Comparison of ENCODE assay signal across 8 mouse cellular contexts in genomic region chr2:43613571-43613970, GRCm38 (mm10). TPM values are rescaled to one million over a fixed set of nuclear protein-coding genes. Genes with fewer than 3 reads are reported as not detected.
DNase-seq lines count a peak whose midpoint lies in the region; ATAC-seq lines count a peak whose summit lies in the region.
"Had no signal": no experiment of that assay in that cellular context is flagged by ENCODE, and none has a peak within 500 bp of the region (broad histone marks: within the 10 kb centered on the region; RNA-seq: fewer than 3 reads in every experiment).

No protein-coding gene starts in this region.

- H3K4me1 ChIP-seq in liver, embryonic 11.5 days (replicated peaks; ENCODE audit: control insufficient read depth, insufficient read depth, low read length): no peaks in the 10 kb centered on the region
- H3K4me1 ChIP-seq in embryonic facial prominence, embryonic 11.5 days (ENCODE audit: control insufficient read depth, insufficient read depth, low read length): no peaks in the 10 kb centered on the region
- H3K4me1 ChIP-seq: embryonic facial prominence, embryonic 15.5 days had no signal

- no peak overlapping the region for H3K9ac ChIP-seq in liver, embryonic 11.5 days (ENCODE audit: low read depth, low read length)
- no peak overlapping the region for H3K9ac ChIP-seq in embryonic facial prominence, embryonic 11.5 days (replicated peaks; ENCODE audit: low read length)
- H3K9ac ChIP-seq: embryonic facial prominence, embryonic 15.5 days had no signal

- WGBS in liver, embryonic 11.5 days: 13% methylated on average over 6 of the region's 6 CpGs
- 8% methylated on average over 6 of the region's 6 CpGs for WGBS in embryonic facial prominence, embryonic 11.5 days

- H3K27ac ChIP-seq in liver, embryonic 11.5 days (ENCODE audit: low read depth, low read length): no peak overlapping the region
- no peak overlapping the region for H3K27ac ChIP-seq in embryonic facial prominence, embryonic 11.5 days (replicated peaks; ENCODE audit: low read depth, low read length)
- H3K27ac ChIP-seq: embryonic facial prominence, embryonic 15.5 days had no signal

- no peak overlapping the region for H3K4me2 ChIP-seq in liver, embryonic 11.5 days
- no peak overlapping the region for H3K4me2 ChIP-seq in embryonic facial prominence, embryonic 11.5 days (ENCODE audit: low read depth, low read length)
- H3K4me2 ChIP-seq: embryonic facial prominence, embryonic 15.5 days had no signal

- no peaks in the 10 kb centered on the region for H3K27me3 ChIP-seq in liver, embryonic 11.5 days (replicated peaks; ENCODE audit: control insufficient read depth, insufficient read depth, low read length)
- no peaks in the 10 kb centered on the region for H3K27me3 ChIP-seq in embryonic facial prominence, embryonic 11.5 days (ENCODE audit: control insufficient read depth, insufficient read depth, low read length)
- H3K27me3 ChIP-seq: embryonic facial prominence, embryonic 15.5 days had no signal

- DNase-seq in liver (peak; percentile 50), adipocyte (ENCODE audit: low spot score) (peak; percentile 27)
- DNase-seq in liver, embryonic 11.5 days (ENCODE audit: low spot score): no peak
- DNase-seq in embryonic facial prominence, embryonic 11.5 days (ENCODE audit: low spot score): peak; percentile 89
- peak; percentile 72 for DNase-seq in retina, postnatal 1 day
- DNase-seq in cerebellum, adult 9-10 months: no peak
- no peak for DNase-seq in layer of hippocampus, postnatal 25 days (ENCODE audit: extremely low spot score in 1 of 2, low spot score in 1 of 2)

- no peak for ATAC-seq in liver, embryonic 11.5 days (replicated peaks; ENCODE audit: low FRiP score)
- no peak for ATAC-seq in embryonic facial prominence, embryonic 11.5 days (replicated peaks; ENCODE audit: insufficient number of reproducible peaks, low FRiP score, low TSS enrichment, low read depth)

- no peaks in the 10 kb centered on the region for H3K36me3 ChIP-seq in liver, embryonic 11.5 days (ENCODE audit: control insufficient read depth, insufficient read depth, low read length)
- H3K36me3 ChIP-seq in embryonic facial prominence, embryonic 11.5 days (replicated peaks; ENCODE audit: control insufficient read depth, insufficient read depth, low read depth, low read length): no peaks in the 10 kb centered on the region
- H3K36me3 ChIP-seq: embryonic facial prominence, embryonic 15.5 days had no signal

- no peaks in the 10 kb centered on the region for H3K9me3 ChIP-seq in liver, embryonic 11.5 days (ENCODE audit: control insufficient read depth, low read length)
- no peaks in the 10 kb centered on the region for H3K9me3 ChIP-seq in embryonic facial prominence, embryonic 11.5 days (replicated peaks; ENCODE audit: control insufficient read depth, low read length)
- H3K9me3 ChIP-seq: embryonic facial prominence, embryonic 15.5 days had no signal

- no peak overlapping the region for H3K4me3 ChIP-seq in liver, embryonic 11.5 days (ENCODE audit: low read depth, low read length)
- no peak overlapping the region for H3K4me3 ChIP-seq in embryonic facial prominence, embryonic 11.5 days (ENCODE audit: low read depth, low read length)
- H3K4me3 ChIP-seq: embryonic facial prominence, embryonic 15.5 days had no signal

RNA-seq across cellular contexts. Expression of gene Kynu, which starts 58.4 kb away (rescaled TPM):
- polyA plus RNA-seq in liver, embryonic 11.5 days (2014; fragmentation: Nextera tagmentation; extraction: Ambion mirVana): 0.38 and 0.43 TPM in 2 replicates
- 1.2 and 1.3 TPM in 2 replicates for polyA plus RNA-seq in embryonic facial prominence, embryonic 11.5 days (2014; fragmentation: Nextera tagmentation; extraction: Ambion mirVana)
- not detected for total RNA-seq in layer of hippocampus, postnatal 25 days (2021)

Comparison
In these comparisons a context has a peak if more than half of its experiments do, and no peak if none do; other contexts are left out.
1. DNase-seq: peak in liver (single experiment), adipocyte (single experiment), embryonic facial prominence, embryonic 11.5 days (single experiment) and retina, postnatal 1 day (single experiment); none in liver, embryonic 11.5 days (single experiment), cerebellum, adult 9-10 months (single experiment) and layer of hippocampus, postnatal 25 days (0 of 2).